Mouse (Mus musculus): ENCODE data around the gene Jade2. TPM values are rescaled to one million over a fixed set of nuclear protein-coding genes. Genes with fewer than 3 reads are reported as not detected.

The Jade2 gene
- polyA plus RNA-seq, 1 experiment = 24.2 TPM

DNA sequence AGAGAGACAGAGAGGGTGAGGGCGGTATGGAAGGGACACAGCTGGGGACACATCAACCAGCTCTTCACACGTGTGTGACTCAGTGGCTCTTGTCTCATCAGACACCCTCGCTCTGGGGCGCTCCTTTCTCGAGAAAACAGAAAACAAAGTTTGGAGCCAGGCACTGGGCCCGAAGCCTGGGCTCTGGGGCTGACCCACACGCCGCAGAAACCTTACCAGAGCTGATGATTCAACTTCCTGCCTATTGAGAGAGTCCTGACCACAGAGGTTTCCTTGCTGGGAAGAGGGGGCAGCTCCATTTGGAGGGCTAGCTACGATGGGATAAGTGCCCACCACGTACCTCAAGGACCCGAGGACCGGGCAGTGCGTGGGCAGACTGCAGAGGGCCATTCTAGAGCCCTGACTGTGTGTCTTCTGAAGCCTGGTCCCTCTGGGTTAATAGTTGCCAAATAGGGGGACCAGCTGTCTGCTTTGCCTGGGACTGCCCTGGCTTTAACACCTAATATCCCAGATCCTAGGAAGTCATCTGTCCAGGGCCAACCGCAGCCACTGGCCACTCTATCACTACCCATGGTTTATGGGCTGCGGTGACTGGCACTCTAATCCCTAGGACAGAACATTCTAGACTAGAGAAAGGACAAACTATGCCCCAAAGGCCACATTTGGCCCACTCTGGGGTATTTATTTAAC, 23.7 kb upstream of the Jade2 start:
- Histone ChIP-seq H3K4me1 (ENCODE audit: control insufficient read depth, insufficient read depth, low read length) (no peaks in the 10 kb centered on the region), H3K27ac (ENCODE audit: insufficient read depth, low read length) (no peak overlapping the region), H3K4me3 (ENCODE audit: insufficient read depth, low read length) (no peak overlapping the region)
- no peak for TF ChIP-seq CTCF (IDR thresholded peaks at IDR 0.05; ENCODE audit: extremely low read depth, insufficient read depth, low read length)
- TF ChIP-seq POLR2A (IDR thresholded peaks at IDR 0.05; ENCODE audit: extremely low read depth, insufficient read depth, low read length) = no peak

DNA sequence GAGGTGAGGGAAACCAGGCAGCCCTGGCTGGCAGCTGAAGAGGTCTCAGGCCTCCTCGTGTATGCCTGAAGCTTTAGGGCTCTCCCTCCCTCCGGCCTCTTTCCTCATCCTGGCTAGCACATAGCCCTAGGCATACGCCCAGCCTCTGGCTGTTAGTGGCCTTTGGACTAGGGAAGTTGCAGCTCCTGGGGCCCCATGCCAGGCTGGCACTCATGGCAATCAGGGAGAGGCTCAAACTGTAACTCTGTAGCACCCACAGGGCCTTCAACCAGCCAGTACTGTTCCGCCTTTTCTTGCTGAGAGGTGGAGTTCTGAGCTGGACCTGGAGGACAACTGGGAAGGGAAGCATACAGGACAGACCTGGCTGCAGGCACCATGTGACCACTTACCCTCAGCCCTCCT, 19.5 kb upstream of the Jade2 start:
- H3K4me3 ChIP-seq (ENCODE audit: insufficient read depth, low read length) = no peak overlapping the region
- H3K4me1 ChIP-seq (ENCODE audit: control insufficient read depth, insufficient read depth, low read length) = peaks cover 8% of the 10 kb centered on the region
- H3K27ac ChIP-seq (ENCODE audit: insufficient read depth, low read length) = no peak overlapping the region
- TF ChIP-seq POLR2A (IDR thresholded peaks at IDR 0.05; ENCODE audit: extremely low read depth, insufficient read depth, low read length) (no peak), CTCF (IDR thresholded peaks at IDR 0.05; ENCODE audit: extremely low read depth, insufficient read depth, low read length) (no peak)

DNA sequence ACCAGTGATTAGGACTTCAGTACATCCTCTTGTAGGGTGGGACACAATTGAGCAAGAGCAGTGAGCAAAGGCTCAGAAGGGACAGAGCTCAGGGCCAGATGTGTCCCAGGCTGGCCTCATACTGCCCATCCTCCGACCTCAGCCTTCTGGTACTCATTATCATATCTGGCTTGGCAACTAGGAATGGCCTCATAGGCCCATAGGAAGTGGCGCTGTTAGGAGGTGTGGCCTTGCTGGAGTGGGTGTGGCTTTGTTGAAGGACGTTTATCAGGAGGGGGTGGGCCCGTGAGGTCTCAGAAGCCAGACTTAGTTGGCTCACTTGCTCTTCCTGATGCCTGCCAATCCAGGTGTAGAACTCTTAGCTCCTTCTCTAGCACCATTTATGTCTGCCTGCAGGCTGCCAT, 18.3 kb upstream of the Jade2 start:
- Histone ChIP-seq H3K27ac (ENCODE audit: insufficient read depth, low read length) (no peak overlapping the region), H3K4me3 (ENCODE audit: insufficient read depth, low read length) (no peak overlapping the region), H3K4me1 (ENCODE audit: control insufficient read depth, insufficient read depth, low read length) (peaks cover 8% of the 10 kb centered on the region)
- no peak for TF ChIP-seq CTCF (IDR thresholded peaks at IDR 0.05; ENCODE audit: extremely low read depth, insufficient read depth, low read length)

DNA sequence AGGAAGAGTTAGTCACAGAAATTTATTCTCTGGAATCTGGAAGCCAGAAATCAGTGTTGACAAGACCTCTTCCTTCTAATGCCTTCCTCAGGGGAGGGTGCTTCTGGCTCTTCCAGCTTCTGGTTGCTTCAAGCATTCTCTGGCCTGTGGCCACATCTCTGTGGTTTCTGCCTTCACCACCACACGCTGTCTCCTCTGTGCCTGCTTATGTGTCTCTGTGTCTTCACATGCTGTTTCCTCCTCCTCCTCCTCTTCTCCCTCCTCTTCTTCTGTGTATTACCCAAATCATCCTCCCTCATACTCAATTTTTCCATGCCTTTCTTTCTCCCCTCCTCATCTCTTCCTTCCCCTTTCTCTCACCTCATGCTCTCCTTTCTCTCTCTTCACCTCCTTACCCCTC, 17.6 kb upstream of the Jade2 start:
- H3K4me1 ChIP-seq (ENCODE audit: control insufficient read depth, insufficient read depth, low read length) = peaks cover 8% of the 10 kb centered on the region
- H3K27ac ChIP-seq (ENCODE audit: insufficient read depth, low read length) = peak overlapping the region; percentile 23
- H3K4me3 ChIP-seq (ENCODE audit: insufficient read depth, low read length) = no peak overlapping the region
- TF ChIP-seq POLR2A (IDR thresholded peaks at IDR 0.05; ENCODE audit: extremely low read depth, insufficient read depth, low read length) = no peak
- no peak for TF ChIP-seq CTCF (IDR thresholded peaks at IDR 0.05; ENCODE audit: extremely low read depth, insufficient read depth, low read length)

DNA sequence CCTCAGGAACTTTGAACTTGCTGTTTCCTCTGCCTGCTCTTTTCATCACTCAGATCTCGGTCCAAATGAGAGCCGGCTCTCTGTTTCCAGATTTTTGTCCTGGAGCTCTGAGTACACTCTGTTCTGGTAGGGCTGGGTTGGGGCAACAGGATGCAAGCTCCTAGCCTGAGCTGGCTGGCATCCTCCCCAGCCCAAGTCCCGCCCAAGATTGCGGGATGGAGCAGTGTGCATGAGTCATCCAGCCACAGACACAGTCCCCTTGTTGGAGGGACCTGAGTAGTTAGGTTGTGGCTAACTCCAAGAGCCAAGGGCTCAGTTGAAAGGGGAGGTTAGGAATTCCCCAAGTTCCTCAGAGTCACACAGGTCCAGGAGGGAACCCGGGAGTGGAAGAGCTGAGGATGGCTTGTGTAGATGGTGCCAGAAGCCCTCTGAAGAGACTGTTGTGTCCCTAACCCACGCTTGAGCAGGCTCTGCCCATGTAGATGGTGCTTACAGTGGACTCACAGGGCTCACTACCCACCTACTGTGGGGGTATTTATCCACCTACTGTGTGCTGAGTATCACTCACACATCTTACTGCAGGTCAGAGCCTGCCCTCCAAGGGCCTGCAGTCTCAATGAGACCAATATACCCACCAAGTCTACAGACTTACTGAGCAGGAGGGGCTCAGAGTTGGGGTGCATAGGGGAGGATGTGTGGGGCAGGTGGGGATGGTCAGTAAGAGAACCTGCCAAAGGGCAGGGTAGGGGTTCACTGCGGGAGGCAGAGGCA, 17.0 kb upstream of the Jade2 start:
- TF ChIP-seq POLR2A (IDR thresholded peaks at IDR 0.05; ENCODE audit: extremely low read depth, insufficient read depth, low read length) (no peak), CTCF (IDR thresholded peaks at IDR 0.05; ENCODE audit: extremely low read depth, insufficient read depth, low read length) (no peak)
- Histone ChIP-seq H3K27ac (ENCODE audit: insufficient read depth, low read length) (0 out of 2 replicates have a peak overlapping the region, but pooled peaks have one; percentile 23), H3K4me3 (ENCODE audit: insufficient read depth, low read length) (no peak overlapping the region), H3K4me1 (ENCODE audit: control insufficient read depth, insufficient read depth, low read length) (peaks cover 8% of the 10 kb centered on the region)

DNA sequence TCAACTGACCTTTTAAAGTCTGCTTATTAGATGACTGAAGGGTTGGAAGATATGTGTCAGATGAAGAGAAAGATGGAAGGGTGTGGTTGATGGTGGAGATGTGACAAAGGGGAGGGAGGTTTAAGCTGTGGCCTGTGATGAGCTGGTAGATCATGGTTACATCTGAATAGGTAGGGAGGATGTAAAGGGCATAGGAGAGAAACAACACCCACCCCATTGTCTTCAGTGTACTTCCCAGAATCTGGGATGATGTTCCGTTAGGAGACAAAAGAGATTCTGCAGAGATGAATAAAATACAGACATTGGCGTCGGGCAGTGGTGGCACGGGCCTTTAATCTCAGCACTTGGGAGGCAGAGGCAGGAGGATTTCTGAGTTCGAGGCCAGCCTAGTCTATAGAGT, 15.7 kb upstream of the Jade2 start:
- Histone ChIP-seq H3K4me3 (ENCODE audit: insufficient read depth, low read length) (no peak overlapping the region), H3K27ac (ENCODE audit: insufficient read depth, low read length) (no peak overlapping the region), H3K4me1 (ENCODE audit: control insufficient read depth, insufficient read depth, low read length) (peaks cover 8% of the 10 kb centered on the region)
- TF ChIP-seq CTCF (IDR thresholded peaks at IDR 0.05; ENCODE audit: extremely low read depth, insufficient read depth, low read length) (no peak), POLR2A (IDR thresholded peaks at IDR 0.05; ENCODE audit: extremely low read depth, insufficient read depth, low read length) (no peak)

DNA sequence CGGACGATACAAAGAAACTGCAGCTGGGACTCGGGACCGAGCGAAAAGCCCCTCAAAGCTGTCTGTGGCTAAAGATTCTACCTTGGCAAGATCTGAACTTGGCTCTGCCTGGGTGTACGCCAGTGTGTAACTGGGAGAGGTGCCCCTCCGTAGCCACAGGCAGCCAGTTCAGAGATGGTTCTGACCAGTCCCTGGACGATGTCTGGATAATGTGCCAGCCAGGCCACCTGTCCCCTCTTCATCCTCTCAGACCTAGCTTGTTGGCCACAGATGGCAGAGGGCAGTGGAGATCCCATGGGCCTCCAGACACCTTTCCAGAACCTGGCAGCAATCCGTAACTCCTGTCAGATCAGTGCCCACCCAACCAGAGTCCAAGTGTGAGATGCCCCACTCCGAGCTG, 9.8 kb upstream of the Jade2 start:
- TF ChIP-seq POLR2A (IDR thresholded peaks at IDR 0.05; ENCODE audit: extremely low read depth, insufficient read depth, low read length) (no peak), CTCF (IDR thresholded peaks at IDR 0.05; ENCODE audit: extremely low read depth, insufficient read depth, low read length) (no peak)
- H3K27ac ChIP-seq (ENCODE audit: insufficient read depth, low read length) = no peak overlapping the region
- peaks cover 1% of the 10 kb centered on the region; the same call in 1 of the 2 replicates for H3K4me1 ChIP-seq (ENCODE audit: control insufficient read depth, insufficient read depth, low read length)
- H3K4me3 ChIP-seq (ENCODE audit: insufficient read depth, low read length) = no peak overlapping the region

DNA sequence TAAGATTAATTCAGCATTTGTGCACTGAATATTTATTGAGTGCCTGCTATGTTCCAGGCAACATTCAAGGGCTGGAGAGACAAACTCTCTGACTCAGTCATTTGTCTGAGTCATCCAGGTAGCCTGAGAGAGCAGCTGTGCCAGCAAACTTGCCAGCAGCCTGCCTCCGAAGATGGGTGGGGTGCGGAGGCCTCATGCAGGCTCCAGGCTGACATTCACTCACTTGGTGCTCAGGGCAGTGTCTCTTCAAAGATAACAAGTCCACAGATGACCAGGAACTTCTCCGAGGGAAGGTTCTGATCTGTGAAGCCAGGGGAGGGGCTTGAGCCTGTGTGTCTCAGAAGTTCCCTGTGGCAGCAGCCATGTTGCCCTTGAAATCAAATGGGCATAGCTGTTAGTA, 8.6 kb upstream of the Jade2 start:
- Histone ChIP-seq H3K4me1 (ENCODE audit: control insufficient read depth, insufficient read depth, low read length) (no peaks in the 10 kb centered on the region), H3K27ac (ENCODE audit: insufficient read depth, low read length) (no peak overlapping the region), H3K4me3 (ENCODE audit: insufficient read depth, low read length) (no peak overlapping the region)
- no peak for TF ChIP-seq POLR2A (IDR thresholded peaks at IDR 0.05; ENCODE audit: extremely low read depth, insufficient read depth, low read length)
- no peak for TF ChIP-seq CTCF (IDR thresholded peaks at IDR 0.05; ENCODE audit: extremely low read depth, insufficient read depth, low read length)

DNA sequence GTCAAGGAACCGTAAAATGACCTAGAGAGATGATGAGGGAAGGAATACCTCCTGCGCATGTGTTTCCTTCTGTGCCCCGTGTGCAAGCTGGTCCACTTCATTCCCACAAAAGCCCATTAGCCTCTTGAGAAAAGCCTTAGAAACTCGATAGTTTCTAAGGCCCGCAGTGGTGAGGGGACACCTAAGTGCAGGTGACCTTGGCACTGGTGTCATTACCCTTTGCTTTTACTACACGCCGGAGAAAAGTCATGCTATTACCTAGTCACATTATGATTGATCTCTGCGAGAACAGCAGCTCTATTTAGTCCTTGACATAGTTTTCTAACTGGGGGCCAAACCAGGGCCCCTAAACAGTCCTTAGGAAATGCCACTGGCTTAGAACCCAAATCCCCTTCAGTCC, 3.2 kb upstream of the Jade2 start:
- no peak overlapping the region for H3K27ac ChIP-seq (ENCODE audit: insufficient read depth, low read length)
- H3K4me1 ChIP-seq (ENCODE audit: control insufficient read depth, insufficient read depth, low read length) = no peaks in the 10 kb centered on the region
- TF ChIP-seq CTCF (IDR thresholded peaks at IDR 0.05; ENCODE audit: extremely low read depth, insufficient read depth, low read length) (no peak), POLR2A (IDR thresholded peaks at IDR 0.05; ENCODE audit: extremely low read depth, insufficient read depth, low read length) (no peak)
- no peak overlapping the region for H3K4me3 ChIP-seq (ENCODE audit: insufficient read depth, low read length)

DNA sequence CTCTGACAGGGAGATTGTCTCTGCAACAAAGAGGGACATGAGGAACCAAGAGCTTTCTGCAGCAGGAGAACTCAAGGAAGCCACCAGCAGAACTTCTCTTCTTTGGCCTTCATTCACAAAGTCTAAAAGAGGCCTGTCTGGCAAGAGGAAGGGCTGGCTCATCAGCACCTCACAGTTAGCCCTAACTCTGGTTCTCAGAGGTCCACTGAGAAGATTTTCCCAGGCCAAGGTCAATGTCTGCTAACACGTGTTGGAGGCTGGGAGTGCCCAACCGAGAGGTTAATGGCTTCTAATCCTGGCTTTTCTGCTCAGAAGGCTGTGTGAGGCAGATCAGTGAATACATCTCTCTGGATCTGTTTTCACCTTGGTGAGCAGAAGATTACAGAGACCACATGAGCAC, 2.1 kb upstream of the Jade2 start:
- Histone ChIP-seq H3K27ac (ENCODE audit: insufficient read depth, low read length) (no peak overlapping the region; the same call in 1 of the 2 replicates), H3K4me3 (ENCODE audit: insufficient read depth, low read length) (no peak overlapping the region), H3K4me1 (ENCODE audit: control insufficient read depth, insufficient read depth, low read length) (no peaks in the 10 kb centered on the region; the same call in 1 of the 2 replicates)
- TF ChIP-seq CTCF (IDR thresholded peaks at IDR 0.05; ENCODE audit: extremely low read depth, insufficient read depth, low read length) = no peak
- TF ChIP-seq POLR2A (IDR thresholded peaks at IDR 0.05; ENCODE audit: extremely low read depth, insufficient read depth, low read length) = no peak
